In the genomic region with DNA sequence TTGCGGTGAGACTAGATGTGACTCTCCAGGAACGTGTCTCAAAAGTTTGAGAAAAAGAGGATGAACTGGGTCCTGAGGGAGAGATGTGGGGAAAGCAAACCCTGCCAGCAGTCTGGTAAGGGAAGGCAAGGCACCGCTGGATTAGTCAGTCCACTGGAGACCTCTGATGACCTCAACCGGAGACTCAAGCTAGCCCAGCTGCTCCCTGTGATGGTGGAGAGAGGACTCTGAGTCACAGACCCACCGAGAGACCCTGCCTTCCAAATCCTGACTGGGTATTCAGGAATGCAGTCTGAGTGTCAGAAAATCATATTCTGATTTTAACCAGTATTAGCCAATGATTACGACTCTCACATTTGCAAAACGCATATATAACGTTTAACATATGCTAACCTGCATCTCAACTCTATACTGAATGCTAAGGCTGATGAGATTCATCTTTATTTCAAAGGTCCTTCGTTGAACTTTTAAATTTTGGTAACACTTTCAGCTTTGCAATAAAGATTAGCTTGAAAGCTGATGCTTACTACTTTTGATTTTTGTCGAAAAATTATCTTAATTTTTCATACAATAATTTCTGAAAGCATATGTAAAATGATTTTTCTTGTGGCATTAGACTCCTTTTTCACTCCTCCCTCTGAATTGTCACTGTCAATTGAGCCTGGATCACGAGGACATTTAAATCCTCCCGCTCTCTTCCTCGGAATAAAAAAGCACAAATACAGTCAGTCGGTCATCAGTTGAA, we compare ENCODE assay signal across 9 mouse cellular contexts. TPM values are rescaled to one million over a fixed set of nuclear protein-coding genes. Genes with fewer than 3 reads are reported as not detected.
DNase-seq lines count a peak whose midpoint lies in the region; ATAC-seq and TF ChIP-seq lines count a peak whose summit lies in the region.
"Had no signal": no experiment of that assay in that cellular context is flagged by ENCODE, and none has a peak within 500 bp of the region (broad histone marks: within the 10 kb centered on the region; RNA-seq: fewer than 3 reads in every experiment).

No protein-coding gene starts in this region.

- WGBS in kidney, embryonic 15.5 days, result 34% methylated on average over 14 of the region's 14 CpGs
- 34% methylated on average over 14 of the region's 14 CpGs for WGBS in embryonic facial prominence, embryonic 10.5 days
- WGBS in intestine, embryonic 14.5 days, result 40% methylated on average over 14 of the region's 14 CpGs
- 30% methylated on average over 14 of the region's 14 CpGs for WGBS in midbrain, postnatal 0 days

- no peak for ATAC-seq in kidney, embryonic 15.5 days (replicated peaks; ENCODE audit: low FRiP score)
- ATAC-seq in intestine, embryonic 14.5 days (replicated peaks; ENCODE audit: low FRiP score, low TSS enrichment, low read depth), result no peak
- no peak for ATAC-seq in midbrain, postnatal 0 days (ENCODE audit: low FRiP score)
- ATAC-seq: Patski had no signal

- H3K27ac ChIP-seq in kidney, embryonic 15.5 days, result no peak overlapping the region
- no peak overlapping the region for H3K27ac ChIP-seq in embryonic facial prominence, embryonic 10.5 days (replicated peaks)
- no peak overlapping the region for H3K27ac ChIP-seq in intestine, embryonic 14.5 days (ENCODE audit: low read depth)
- no peak overlapping the region for H3K27ac ChIP-seq in midbrain, postnatal 0 days (ENCODE audit: low read depth, low read length)

- H3K9ac ChIP-seq in kidney, embryonic 15.5 days, result no peak overlapping the region
- H3K9ac ChIP-seq in intestine, embryonic 14.5 days (ENCODE audit: low read length), result 0 out of 2 replicates have a peak overlapping the region, but pooled peaks have one; percentile 20
- 0 out of 2 replicates have a peak overlapping the region, but pooled peaks have one; percentile 33 for H3K9ac ChIP-seq in midbrain, postnatal 0 days (replicated peaks; ENCODE audit: low read length, poor library complexity, severe bottlenecking)

- peaks cover 6% of the 10 kb centered on the region for H3K27me3 ChIP-seq in kidney, embryonic 15.5 days
- peaks cover 21% of the 10 kb centered on the region for H3K27me3 ChIP-seq in embryonic facial prominence, embryonic 10.5 days (replicated peaks; ENCODE audit: low read depth, poor library complexity, severe bottlenecking)
- H3K27me3 ChIP-seq in intestine, embryonic 14.5 days (replicated peaks; ENCODE audit: control insufficient read depth, insufficient read depth, low read length), result no peaks in the 10 kb centered on the region; the same call in 1 of the 2 replicates
- no peaks in the 10 kb centered on the region for H3K27me3 ChIP-seq in midbrain, postnatal 0 days (ENCODE audit: insufficient read depth, low read length)
- H3K27me3 ChIP-seq: Patski had no signal

- H3K4me3 ChIP-seq in kidney, embryonic 15.5 days (replicated peaks), result peak overlapping the region; percentile 52
- H3K4me3 ChIP-seq in embryonic facial prominence, embryonic 10.5 days, result peak overlapping the region; percentile 58
- peak overlapping the region; percentile 46 for H3K4me3 ChIP-seq in intestine, embryonic 14.5 days (ENCODE audit: low read depth, low read length)
- H3K4me3 ChIP-seq in midbrain, postnatal 0 days (ENCODE audit: low read depth, low read length), result peak overlapping the region; percentile 38

- no peak for TF ChIP-seq CTCF in midbrain, postnatal 0 days (IDR thresholded peaks at IDR 0.05)

- no peaks in the 10 kb centered on the region for H3K36me3 ChIP-seq in kidney, embryonic 15.5 days
- no peaks in the 10 kb centered on the region for H3K36me3 ChIP-seq in embryonic facial prominence, embryonic 10.5 days (replicated peaks)
- no peaks in the 10 kb centered on the region for H3K36me3 ChIP-seq in intestine, embryonic 14.5 days (ENCODE audit: control insufficient read depth, insufficient read depth, low read length)
- H3K36me3 ChIP-seq in midbrain, postnatal 0 days (ENCODE audit: insufficient read depth, low read length), result no peaks in the 10 kb centered on the region

- H3K9me3 ChIP-seq in kidney, embryonic 15.5 days (replicated peaks), result no peaks in the 10 kb centered on the region
- H3K9me3 ChIP-seq in embryonic facial prominence, embryonic 10.5 days, result no peaks in the 10 kb centered on the region
- H3K9me3 ChIP-seq in intestine, embryonic 14.5 days (ENCODE audit: control insufficient read depth, low read length), result no peaks in the 10 kb centered on the region
- no peaks in the 10 kb centered on the region for H3K9me3 ChIP-seq in midbrain, postnatal 0 days (ENCODE audit: low read length)

- H3K4me2 ChIP-seq in kidney, embryonic 15.5 days, result peak overlapping the region; percentile 85
- peak overlapping the region; percentile 81 for H3K4me2 ChIP-seq in intestine, embryonic 14.5 days (ENCODE audit: low read length)
- peak overlapping the region; percentile 69 for H3K4me2 ChIP-seq in midbrain, postnatal 0 days (ENCODE audit: low read depth, low read length, poor library complexity, severe bottlenecking)

- H3K4me1 ChIP-seq in kidney, embryonic 15.5 days, result peaks cover 26% of the 10 kb centered on the region
- peaks cover 20% of the 10 kb centered on the region for H3K4me1 ChIP-seq in embryonic facial prominence, embryonic 10.5 days
- H3K4me1 ChIP-seq in intestine, embryonic 14.5 days (replicated peaks; ENCODE audit: control insufficient read depth, insufficient read depth, low read length), result peaks cover 13% of the 10 kb centered on the region; the same call in 1 of the 2 replicates
- H3K4me1 ChIP-seq in midbrain, postnatal 0 days (ENCODE audit: insufficient read depth, low read length), result peaks cover 6% of the 10 kb centered on the region; the same call in 1 of the 2 replicates

- DNase-seq in kidney, postnatal 25 days, result no peak
- DNase-seq in embryonic facial prominence, embryonic 10.5 days (ENCODE audit: low spot score), result no peak
- DNase-seq in intestine, embryonic 14.5 days (ENCODE audit: low spot score), result no peak
- no peak for DNase-seq in midbrain, postnatal 0 days (ENCODE audit: low spot score)
- no peak for DNase-seq in cerebellum, adult 8-10 months
- DNase-seq in cerebellum, postnatal 10 days, result no peak
- no peak for DNase-seq in urinary bladder, postnatal 10 days (ENCODE audit: low spot score)

RNA-seq across cellular contexts. Expression of gene Trim7, which starts 3.0 kb away (rescaled TPM):
- 3.7 and 4.0 TPM in 2 replicates for polyA plus RNA-seq in kidney, embryonic 15.5 days (2015; fragmentation: Nextera tagmentation; extraction: Ambion mirVana)
- polyA plus RNA-seq in embryonic facial prominence, embryonic 10.5 days (2016; fragmentation: Nextera tagmentation; extraction: Ambion mirVana), result 0.14 and 0.16 TPM in 2 replicates
- 1.4 and 1.5 TPM in 2 replicates for polyA plus RNA-seq in intestine, embryonic 14.5 days (2014; fragmentation: Nextera tagmentation; extraction: Ambion mirVana)
- total RNA-seq in midbrain, postnatal 0 days (2014; rRNA removed), result 7.7 and 8.6 TPM in 2 replicates
- polyA plus RNA-seq in midbrain, postnatal 0 days (2015; fragmentation: Nextera tagmentation; extraction: Ambion mirVana), result 3.4 and 3.7 TPM in 2 replicates

RNA-seq across cellular contexts. Expression of gene Gm12184, which starts 3.5 kb away (rescaled TPM):
- polyA plus RNA-seq in kidney, embryonic 15.5 days (2015; fragmentation: Nextera tagmentation; extraction: Ambion mirVana), result 1.6 and 2.9 TPM in 2 replicates
- polyA plus RNA-seq in embryonic facial prominence, embryonic 10.5 days (2016; fragmentation: Nextera tagmentation; extraction: Ambion mirVana), result 3.0 and 5.7 TPM in 2 replicates
- polyA plus RNA-seq in intestine, embryonic 14.5 days (2014; fragmentation: Nextera tagmentation; extraction: Ambion mirVana), result 3.9 and 4.1 TPM in 2 replicates
- total RNA-seq in midbrain, postnatal 0 days (2014; rRNA removed), result 4.3 and 8.2 TPM in 2 replicates
- 2.4 and 3.0 TPM in 2 replicates for polyA plus RNA-seq in midbrain, postnatal 0 days (2015; fragmentation: Nextera tagmentation; extraction: Ambion mirVana)

RNA-seq across cellular contexts. Expression of gene Trim41, which starts 5.8 kb away (rescaled TPM):
- polyA plus RNA-seq in kidney, embryonic 15.5 days (2015; fragmentation: Nextera tagmentation; extraction: Ambion mirVana), result 6.6 and 7.0 TPM in 2 replicates
- 4.2 and 4.6 TPM in 2 replicates for polyA plus RNA-seq in embryonic facial prominence, embryonic 10.5 days (2016; fragmentation: Nextera tagmentation; extraction: Ambion mirVana)
- polyA plus RNA-seq in intestine, embryonic 14.5 days (2014; fragmentation: Nextera tagmentation; extraction: Ambion mirVana), result 5.0 and 6.2 TPM in 2 replicates
- total RNA-seq in midbrain, postnatal 0 days (2014; rRNA removed), result 38.9 and 41.5 TPM in 2 replicates
- polyA plus RNA-seq in midbrain, postnatal 0 days (2015; fragmentation: Nextera tagmentation; extraction: Ambion mirVana), result 5.0 and 5.1 TPM in 2 replicates

RNA-seq across cellular contexts. Expression of gene Rack1, which starts 22.8 kb away (rescaled TPM):
- polyA plus RNA-seq in kidney, embryonic 15.5 days (2015; fragmentation: Nextera tagmentation; extraction: Ambion mirVana), result 775 and 792 TPM in 2 replicates
- polyA plus RNA-seq in embryonic facial prominence, embryonic 10.5 days (2016; fragmentation: Nextera tagmentation; extraction: Ambion mirVana), result 838 and 844 TPM in 2 replicates
- polyA plus RNA-seq in intestine, embryonic 14.5 days (2014; fragmentation: Nextera tagmentation; extraction: Ambion mirVana), result 1,049 and 1,145 TPM in 2 replicates
- 932 and 1,043 TPM in 2 replicates for total RNA-seq in midbrain, postnatal 0 days (2014; rRNA removed)
- 317 and 331 TPM in 2 replicates for polyA plus RNA-seq in midbrain, postnatal 0 days (2015; fragmentation: Nextera tagmentation; extraction: Ambion mirVana)

RNA-seq across cellular contexts. Expression of gene Irgm1, which starts 48.5 kb away (rescaled TPM):
- 15.2 and 15.5 TPM in 2 replicates for polyA plus RNA-seq in kidney, embryonic 15.5 days (2015; fragmentation: Nextera tagmentation; extraction: Ambion mirVana)
- 1.1 TPM in 2 replicates for polyA plus RNA-seq in embryonic facial prominence, embryonic 10.5 days (2016; fragmentation: Nextera tagmentation; extraction: Ambion mirVana)
- 14.7 and 16.2 TPM in 2 replicates for polyA plus RNA-seq in intestine, embryonic 14.5 days (2014; fragmentation: Nextera tagmentation; extraction: Ambion mirVana)
- total RNA-seq in midbrain, postnatal 0 days (2014; rRNA removed), result 6.2 and 7.6 TPM in 2 replicates
- polyA plus RNA-seq in midbrain, postnatal 0 days (2015; fragmentation: Nextera tagmentation; extraction: Ambion mirVana), result 4.9 and 5.8 TPM in 2 replicates
